Mouse (Mus musculus): ENCODE results near the gene Snapc5.
"Not testable (repeated sequence)": the region's sequence is repeated elsewhere in the genome, so short reads cannot be mapped to it uniquely, and the experiment has no call there.

- TF ChIP-seq POLR2A (IDR thresholded peaks at IDR 0.05; ENCODE audit: extremely low read depth, insufficient read depth, low read length): not testable (repeated sequence)
- TF ChIP-seq CTCF (IDR thresholded peaks at IDR 0.05; ENCODE audit: low read depth, low read length): peak; percentile 65
These were observed 40.2 kb upstream of the Snapc5 start for GRCm38 (mm10) chr9:64138896-64139295.
